Mouse (Mus musculus): ENCODE results near the gene Gm20388.

DNA sequence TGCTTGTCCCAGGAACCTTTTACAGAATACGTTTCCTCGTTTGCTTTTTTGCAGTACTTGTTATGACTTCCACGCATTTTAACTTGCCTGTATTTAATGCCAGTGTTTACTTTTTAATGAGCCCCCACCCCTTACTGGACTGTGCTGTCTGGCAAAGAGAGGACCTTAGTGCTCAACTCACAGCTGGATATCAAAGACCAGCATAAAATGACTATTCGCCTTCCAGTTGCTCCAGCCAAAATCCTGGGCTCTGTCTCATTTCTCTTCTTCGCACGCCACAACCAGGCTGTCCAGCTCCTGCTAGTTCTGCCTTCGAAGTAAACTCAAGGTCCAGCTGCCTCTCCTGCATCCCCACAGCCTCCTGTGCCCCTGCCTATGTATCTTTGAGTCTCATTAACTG lies 932.4 kb downstream of the Gm20388 start:
- TF ChIP-seq EP300 (optimal IDR thresholded peaks at IDR 0.05) (no peak), CTCF (IDR thresholded peaks at IDR 0.05; ENCODE audit: low read depth) (no peak)
